Mouse (Mus musculus): ENCODE results near the gene Cnnm1. TPM values are rescaled to one million over a fixed set of nuclear protein-coding genes. Genes with fewer than 3 reads are reported as not detected.

Gene Cnnm1
- polyA plus RNA-seq, 1 experiment from 2014 or later: 0.21 TPM

- H3K9ac ChIP-seq (ENCODE audit: low read depth, low read length): no peak overlapping the region
- DNase-seq (ENCODE audit: low spot score): no peak
- no peak overlapping the region for H3K27ac ChIP-seq (ENCODE audit: low read depth, low read length)
- H3K9me3 ChIP-seq (ENCODE audit: control insufficient read depth, low read length): no peaks in the 10 kb centered on the region
- no peak overlapping the region for H3K4me3 ChIP-seq (ENCODE audit: low read depth, low read length)
- WGBS: 84% methylated on average over 12 of the region's 12 CpGs
- H3K27me3 ChIP-seq (replicated peaks; ENCODE audit: control insufficient read depth, insufficient read depth, low read length): peaks cover 2% of the 10 kb centered on the region; the same call in 1 of the 2 replicates
- no peak for ATAC-seq (replicated peaks; ENCODE audit: low FRiP score)
- no peak overlapping the region for H3K4me2 ChIP-seq
- no peaks in the 10 kb centered on the region for H3K36me3 ChIP-seq (ENCODE audit: control insufficient read depth, insufficient read depth, low read length)
- no peaks in the 10 kb centered on the region for H3K4me1 ChIP-seq (replicated peaks; ENCODE audit: control insufficient read depth, insufficient read depth, low read length)
Observed at GRCm38 (mm10) chr19:43460481-43460880, 20.2 kb downstream of the Cnnm1 start.

- WGBS: 87% methylated on average over 3 of the region's 3 CpGs
- Histone ChIP-seq H3K27ac (ENCODE audit: low read depth, low read length) (no peak overlapping the region), H3K9ac (ENCODE audit: low read depth, low read length) (no peak overlapping the region), H3K4me1 (replicated peaks; ENCODE audit: control insufficient read depth, insufficient read depth, low read length) (no peaks in the 10 kb centered on the region), H3K27me3 (replicated peaks; ENCODE audit: control insufficient read depth, insufficient read depth, low read length) (peaks cover 2% of the 10 kb centered on the region; the same call in 1 of the 2 replicates), H3K4me3 (ENCODE audit: low read depth, low read length) (no peak overlapping the region), H3K4me2 (no peak overlapping the region), H3K9me3 (ENCODE audit: control insufficient read depth, low read length) (no peaks in the 10 kb centered on the region), H3K36me3 (ENCODE audit: control insufficient read depth, insufficient read depth, low read length) (no peaks in the 10 kb centered on the region)
- DNase-seq (ENCODE audit: low spot score) (no peak), ATAC-seq (replicated peaks; ENCODE audit: low FRiP score) (no peak)
Observed at GRCm38 (mm10) chr19:43462141-43462540, 21.9 kb downstream of the Cnnm1 start.

- H3K9ac ChIP-seq (ENCODE audit: low read depth, low read length): no peak overlapping the region
- DNase-seq (ENCODE audit: low spot score) (no peak), ATAC-seq (replicated peaks; ENCODE audit: low FRiP score) (no peak)
- no peaks in the 10 kb centered on the region for H3K36me3 ChIP-seq (ENCODE audit: control insufficient read depth, insufficient read depth, low read length)
- no peak overlapping the region for H3K4me3 ChIP-seq (ENCODE audit: low read depth, low read length)
- 76% methylated on average over 7 of the region's 7 CpGs for WGBS
- no peaks in the 10 kb centered on the region for H3K9me3 ChIP-seq (ENCODE audit: control insufficient read depth, low read length)
- 0 out of 2 replicates have a peak, but pooled peaks cover 2% of the 10 kb centered on the region for H3K27me3 ChIP-seq (replicated peaks; ENCODE audit: control insufficient read depth, insufficient read depth, low read length)
- H3K4me2 ChIP-seq: no peak overlapping the region
- H3K4me1 ChIP-seq (replicated peaks; ENCODE audit: control insufficient read depth, insufficient read depth, low read length): no peaks in the 10 kb centered on the region
- H3K27ac ChIP-seq (ENCODE audit: low read depth, low read length): no peak overlapping the region
Observed at GRCm38 (mm10) chr19:43463546-43464293, 23.5 kb downstream of the Cnnm1 start.

GRCm38 (mm10) chr19:43464294-43464687, 24.1 kb downstream of the Cnnm1 start:
- no peaks in the 10 kb centered on the region for H3K4me1 ChIP-seq (replicated peaks; ENCODE audit: control insufficient read depth, insufficient read depth, low read length)
- H3K9ac ChIP-seq (ENCODE audit: low read depth, low read length): no peak overlapping the region
- DNase-seq (ENCODE audit: low spot score) (no peak), ATAC-seq (replicated peaks; ENCODE audit: low FRiP score) (no peak)
- no peaks in the 10 kb centered on the region for H3K9me3 ChIP-seq (ENCODE audit: control insufficient read depth, low read length)
- H3K27ac ChIP-seq (ENCODE audit: low read depth, low read length): no peak overlapping the region
- no peak overlapping the region for H3K4me3 ChIP-seq (ENCODE audit: low read depth, low read length)
- H3K4me2 ChIP-seq: no peak overlapping the region
- WGBS: 62% methylated on average over 3 of the region's 3 CpGs
- H3K36me3 ChIP-seq (ENCODE audit: control insufficient read depth, insufficient read depth, low read length): no peaks in the 10 kb centered on the region
- H3K27me3 ChIP-seq (replicated peaks; ENCODE audit: control insufficient read depth, insufficient read depth, low read length): no peaks in the 10 kb centered on the region

- no peaks in the 10 kb centered on the region for H3K4me1 ChIP-seq (replicated peaks; ENCODE audit: control insufficient read depth, insufficient read depth, low read length)
- H3K36me3 ChIP-seq (ENCODE audit: control insufficient read depth, insufficient read depth, low read length): no peaks in the 10 kb centered on the region
- no peak overlapping the region for H3K9ac ChIP-seq (ENCODE audit: low read depth, low read length)
- no peak for ATAC-seq (replicated peaks; ENCODE audit: low FRiP score)
- no peak overlapping the region for H3K27ac ChIP-seq (ENCODE audit: low read depth, low read length)
- no peak overlapping the region for H3K4me2 ChIP-seq
- no peaks in the 10 kb centered on the region for H3K27me3 ChIP-seq (replicated peaks; ENCODE audit: control insufficient read depth, insufficient read depth, low read length)
- no peak overlapping the region for H3K4me3 ChIP-seq (ENCODE audit: low read depth, low read length)
- 88% methylated on average over 11 of the region's 11 CpGs for WGBS
- no peaks in the 10 kb centered on the region for H3K9me3 ChIP-seq (ENCODE audit: control insufficient read depth, low read length)
- no peak for DNase-seq (ENCODE audit: low spot score)
Observed at GRCm38 (mm10) chr19:43465076-43465475, 24.8 kb downstream of the Cnnm1 start.

- WGBS: 83% methylated on average over 14 of the region's 14 CpGs
- no peaks in the 10 kb centered on the region for H3K36me3 ChIP-seq (ENCODE audit: control insufficient read depth, insufficient read depth, low read length)
- ATAC-seq (replicated peaks; ENCODE audit: low FRiP score) (no peak), DNase-seq (ENCODE audit: low spot score) (no peak)
- H3K27ac ChIP-seq (ENCODE audit: low read depth, low read length): no peak overlapping the region
- no peak overlapping the region for H3K9ac ChIP-seq (ENCODE audit: low read depth, low read length)
- no peaks in the 10 kb centered on the region for H3K4me1 ChIP-seq (replicated peaks; ENCODE audit: control insufficient read depth, insufficient read depth, low read length)
- H3K27me3 ChIP-seq (replicated peaks; ENCODE audit: control insufficient read depth, insufficient read depth, low read length): no peaks in the 10 kb centered on the region
- no peak overlapping the region for H3K4me3 ChIP-seq (ENCODE audit: low read depth, low read length)
- H3K9me3 ChIP-seq (ENCODE audit: control insufficient read depth, low read length): no peaks in the 10 kb centered on the region
- H3K4me2 ChIP-seq: no peak overlapping the region
Observed at GRCm38 (mm10) chr19:43465601-43466255, 25.5 kb downstream of the Cnnm1 start.

GRCm38 (mm10) chr19:43467927-43468685, 27.9 kb downstream of the Cnnm1 start:
- Histone ChIP-seq H3K27ac (ENCODE audit: low read depth, low read length) (no peak overlapping the region), H3K9me3 (ENCODE audit: control insufficient read depth, low read length) (no peaks in the 10 kb centered on the region), H3K4me1 (replicated peaks; ENCODE audit: control insufficient read depth, insufficient read depth, low read length) (no peaks in the 10 kb centered on the region), H3K36me3 (ENCODE audit: control insufficient read depth, insufficient read depth, low read length) (no peaks in the 10 kb centered on the region), H3K4me2 (no peak overlapping the region), H3K9ac (ENCODE audit: low read depth, low read length) (no peak overlapping the region), H3K4me3 (ENCODE audit: low read depth, low read length) (no peak overlapping the region), H3K27me3 (replicated peaks; ENCODE audit: control insufficient read depth, insufficient read depth, low read length) (no peaks in the 10 kb centered on the region)
- DNase-seq (ENCODE audit: low spot score): no peak
- ATAC-seq (replicated peaks; ENCODE audit: low FRiP score): no peak
- 71% methylated on average over 12 of the region's 12 CpGs for WGBS

GRCm38 (mm10) chr19:43469333-43469732, 29.1 kb downstream of the Cnnm1 start:
- DNase-seq (ENCODE audit: low spot score) (no peak), ATAC-seq (replicated peaks; ENCODE audit: low FRiP score) (no peak)
- Histone ChIP-seq H3K27me3 (replicated peaks; ENCODE audit: control insufficient read depth, insufficient read depth, low read length) (no peaks in the 10 kb centered on the region), H3K36me3 (ENCODE audit: control insufficient read depth, insufficient read depth, low read length) (no peaks in the 10 kb centered on the region), H3K4me3 (ENCODE audit: low read depth, low read length) (no peak overlapping the region), H3K9ac (ENCODE audit: low read depth, low read length) (no peak overlapping the region), H3K4me1 (replicated peaks; ENCODE audit: control insufficient read depth, insufficient read depth, low read length) (no peaks in the 10 kb centered on the region), H3K27ac (ENCODE audit: low read depth, low read length) (no peak overlapping the region), H3K9me3 (ENCODE audit: control insufficient read depth, low read length) (no peaks in the 10 kb centered on the region), H3K4me2 (no peak overlapping the region)
- 65% methylated on average over 7 of the region's 7 CpGs for WGBS

Measured in liver, embryonic 11.5 days (tissue).